9 mouse cellular contexts compared by ENCODE assay signal in the genomic region with DNA sequence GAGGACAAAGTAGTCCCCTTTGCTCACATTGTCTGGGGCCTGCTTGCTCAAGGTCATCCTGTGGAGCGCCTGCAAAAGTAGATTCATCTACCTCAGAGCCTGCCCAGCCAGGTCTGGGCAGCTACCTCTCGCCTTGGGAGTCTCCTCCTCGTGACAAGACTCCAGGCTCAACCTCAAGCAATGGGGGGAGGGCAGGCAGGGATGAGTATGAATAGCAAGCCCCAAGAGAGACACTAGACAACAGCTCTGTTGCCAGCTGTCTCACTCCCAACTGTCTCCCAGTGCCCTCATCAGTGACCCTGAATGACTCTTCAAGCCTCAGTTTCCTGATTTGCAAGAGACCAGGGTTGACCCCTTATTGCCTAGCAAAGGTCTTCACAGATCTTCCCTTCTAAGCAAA. TPM values are rescaled to one million over a fixed set of nuclear protein-coding genes. Genes with fewer than 3 reads are reported as not detected.
DNase-seq lines count a peak whose midpoint lies in the region; ATAC-seq and TF ChIP-seq lines count a peak whose summit lies in the region.
"Had no signal": no experiment of that assay in that cellular context is flagged by ENCODE, and none has a peak within 500 bp of the region (broad histone marks: within the 10 kb centered on the region; RNA-seq: fewer than 3 reads in every experiment).

No protein-coding gene starts in this region.

- no peaks in the 10 kb centered on the region for H3K9me3 ChIP-seq in lung, embryonic 14.5 days (ENCODE audit: low read depth, low read length)
- no peaks in the 10 kb centered on the region for H3K9me3 ChIP-seq in intestine, embryonic 15.5 days

- no peaks in the 10 kb centered on the region for H3K36me3 ChIP-seq in lung, embryonic 14.5 days (ENCODE audit: insufficient read depth)
- H3K36me3 ChIP-seq in intestine, embryonic 15.5 days = no peaks in the 10 kb centered on the region

- H3K9ac ChIP-seq in lung, embryonic 14.5 days = no peak overlapping the region
- no peak overlapping the region for H3K9ac ChIP-seq in intestine, embryonic 15.5 days
- H3K9ac ChIP-seq: forebrain, postnatal 0 days had no signal

- no peak overlapping the region for H3K4me2 ChIP-seq in lung, embryonic 14.5 days
- H3K4me2 ChIP-seq in intestine, embryonic 15.5 days (replicated peaks) = peak overlapping the region; percentile 7; the same call in 1 of the 2 replicates

- no peak for DNase-seq in lung, embryonic 14.5 days
- no peak for DNase-seq in lung, postnatal 25 days (ENCODE audit: low spot score)
- DNase-seq in embryo, embryonic 11 days = peak; percentile 63
- DNase-seq in skeletal muscle tissue, adult 2 months (ENCODE audit: low read depth, low spot score) = peak; percentile 64
- no peak for DNase-seq in cerebellum, adult 9-11 months
- no peak for DNase-seq in thymus, postnatal 36 days
- DNase-seq in right cerebral cortex, adult 2 months (ENCODE audit: low spot score in 2 of 2) = no peak
- DNase-seq: forebrain, postnatal 0 days had no signal

- H3K4me3 ChIP-seq in lung, embryonic 14.5 days (ENCODE audit: low read depth, low read length) = no peak overlapping the region
- H3K4me3 ChIP-seq in intestine, embryonic 15.5 days (replicated peaks) = no peak overlapping the region

- H3K4me1 ChIP-seq in lung, embryonic 14.5 days (ENCODE audit: insufficient read depth) = peaks cover 11% of the 10 kb centered on the region; the same call in 1 of the 2 replicates
- H3K4me1 ChIP-seq in intestine, embryonic 15.5 days (replicated peaks) = peaks cover 33% of the 10 kb centered on the region

- no peak for TF ChIP-seq CTCF in lung, embryonic 14.5 days (IDR thresholded peaks at IDR 0.05; ENCODE audit: low read depth)

- 16% methylated on average over 3 of the region's 3 CpGs for WGBS in lung, embryonic 14.5 days
- WGBS in intestine, embryonic 15.5 days = 30% methylated on average over 3 of the region's 3 CpGs

- ATAC-seq in lung, embryonic 14.5 days (ENCODE audit: insufficient read depth) = no peak
- no peak for ATAC-seq in intestine, embryonic 15.5 days
- ATAC-seq: forebrain, postnatal 0 days had no signal

- peak overlapping the region; percentile 88 for H3K27ac ChIP-seq in lung, embryonic 14.5 days (ENCODE audit: low read depth)
- peak overlapping the region; percentile 91 for H3K27ac ChIP-seq in intestine, embryonic 15.5 days

- no peaks in the 10 kb centered on the region for H3K27me3 ChIP-seq in lung, embryonic 14.5 days (ENCODE audit: insufficient read depth, low read length)
- H3K27me3 ChIP-seq in intestine, embryonic 15.5 days (replicated peaks) = no peaks in the 10 kb centered on the region

RNA-seq across cellular contexts. Expression of a gene that starts 11.9 kb away (rescaled TPM):
- polyA plus RNA-seq in lung, embryonic 14.5 days (2014; fragmentation: Nextera tagmentation; extraction: Ambion mirVana) = 30.9 and 34.0 TPM in 2 replicates
- polyA plus RNA-seq in intestine, embryonic 15.5 days (2015; fragmentation: Nextera tagmentation; extraction: Ambion mirVana) = 34.7 and 35.0 TPM in 2 replicates

RNA-seq across cellular contexts. Expression of a gene that starts 11.9 kb away (rescaled TPM):
- polyA plus RNA-seq in lung, embryonic 14.5 days (2014; fragmentation: Nextera tagmentation; extraction: Ambion mirVana) = 1.0 and 1.4 TPM in 2 replicates
- polyA plus RNA-seq in intestine, embryonic 15.5 days (2015; fragmentation: Nextera tagmentation; extraction: Ambion mirVana) = 0.50 and 0.58 TPM in 2 replicates

RNA-seq across cellular contexts. Expression of a gene that starts 28.0 kb away (rescaled TPM):
- polyA plus RNA-seq in lung, embryonic 14.5 days (2014; fragmentation: Nextera tagmentation; extraction: Ambion mirVana) = 31.1 and 38.8 TPM in 2 replicates
- 15.1 and 16.3 TPM in 2 replicates for polyA plus RNA-seq in intestine, embryonic 15.5 days (2015; fragmentation: Nextera tagmentation; extraction: Ambion mirVana)

RNA-seq across cellular contexts. Expression of a gene that starts 33.0 kb away (rescaled TPM):
- polyA plus RNA-seq in lung, embryonic 14.5 days (2014; fragmentation: Nextera tagmentation; extraction: Ambion mirVana) = 1,651 and 1,692 TPM in 2 replicates
- polyA plus RNA-seq in intestine, embryonic 15.5 days (2015; fragmentation: Nextera tagmentation; extraction: Ambion mirVana) = 1,893 and 1,941 TPM in 2 replicates

Comparison
In these comparisons a context has a peak if more than half of its experiments do, and no peak if none do; other contexts are left out.
1. DNase-seq: peak in embryo, embryonic 11 days (single experiment) and skeletal muscle tissue, adult 2 months (single experiment); none in lung, embryonic 14.5 days (single experiment), lung, postnatal 25 days (single experiment), cerebellum, adult 9-11 months (single experiment), thymus, postnatal 36 days (0 of 2) and right cerebral cortex, adult 2 months (0 of 2).